Mouse (Mus musculus) lung, postnatal 36 days (tissue): Measurements from ENCODE around the gene Olfr243.
"Not testable (repeated sequence)": the region's sequence is repeated elsewhere in the genome, so short reads cannot be mapped to it uniquely, and the experiment has no call there.

Experiments used
- DNase-seq: peaks from one replicate; pipeline ENCODE4 v3.0.0; 2022; ENCODE audit warnings: mixed read lengths

The Olfr243 gene

GRCm38 (mm10) chr7:103714371-103714770 lies at the start of gene Olfr243:
Gene Olfr243 (plus strand): TSS chr7:103714671.
- no peak for DNase-seq

DNA sequence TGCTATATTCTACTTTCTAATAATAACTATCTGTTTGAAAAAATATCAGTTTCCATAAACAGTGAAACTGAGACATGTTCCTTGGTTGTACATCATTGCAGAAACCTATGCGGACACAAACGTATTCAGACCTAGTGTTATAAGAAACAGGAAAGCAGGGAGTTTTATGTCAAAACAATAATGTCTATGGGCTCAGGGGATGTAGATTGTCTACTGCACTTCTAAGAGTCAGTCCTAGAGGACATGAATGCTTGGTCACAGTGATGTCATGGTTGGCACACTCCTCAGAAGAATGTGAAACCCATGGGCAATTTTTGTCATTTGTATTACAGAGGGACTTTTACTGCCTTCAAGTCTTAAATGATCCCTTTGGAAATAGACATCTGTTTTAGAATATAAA lies 43.4 kb upstream of the Olfr243 start, which contains the start of gene Olfr624:
Gene Olfr624 (minus strand): TSS at position 101 of the 400 bp plus-strand sequence.
- DNase-seq = no peak

GRCm38 (mm10) chr7:103682420-103682819 lies 32.1 kb upstream of the Olfr243 start, which contains the start of gene Olfr625-ps1:
Gene Olfr625-ps1 (plus strand): TSS chr7:103682720.
- DNase-seq = no peak

- DNase-seq = no peak
Measured at GRCm38 (mm10) chr7:103699469-103699868, 15.0 kb upstream of the Olfr243 start.

DNA sequence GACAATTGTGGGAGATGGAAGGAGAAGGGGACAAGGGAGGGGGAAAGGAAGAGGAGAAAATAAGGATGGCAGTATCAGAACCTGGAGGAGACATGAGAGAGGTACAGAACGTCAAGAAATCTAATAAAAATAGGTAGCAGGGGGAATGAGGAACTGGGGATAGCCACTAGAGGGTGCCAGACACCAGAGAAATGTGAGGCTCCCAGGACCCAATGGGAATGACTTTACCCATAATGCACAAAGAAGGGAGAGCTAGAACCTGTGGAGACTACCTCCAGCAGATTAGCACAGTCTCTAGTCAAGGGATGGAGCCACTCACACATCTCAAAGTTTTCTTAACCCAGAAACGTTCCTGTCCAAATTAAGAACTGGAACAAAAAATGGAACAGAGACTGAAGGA lies 2.4 kb upstream of the Olfr243 start:
- no peak for DNase-seq

DNA sequence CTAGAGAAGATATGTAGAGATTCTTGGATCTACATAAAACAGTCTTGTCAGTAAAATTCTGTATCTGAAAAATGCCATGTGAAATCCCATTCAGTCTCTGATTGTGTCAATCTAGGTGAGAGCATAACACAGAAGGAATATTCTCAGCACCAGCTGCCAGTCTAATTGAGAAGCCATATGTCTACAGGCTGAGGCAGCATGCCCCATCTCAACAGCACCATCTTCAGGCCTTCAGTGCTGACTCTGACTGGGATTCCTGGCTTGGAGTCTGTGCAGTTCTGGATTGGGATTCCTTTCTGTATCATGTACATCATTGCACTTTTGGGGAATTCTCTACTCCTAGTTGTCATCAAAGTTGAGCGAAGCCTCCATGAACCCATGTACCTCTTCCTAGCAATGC lies 1.9 kb downstream of the Olfr243 start:
- DNase-seq = not testable (repeated sequence)

DNA sequence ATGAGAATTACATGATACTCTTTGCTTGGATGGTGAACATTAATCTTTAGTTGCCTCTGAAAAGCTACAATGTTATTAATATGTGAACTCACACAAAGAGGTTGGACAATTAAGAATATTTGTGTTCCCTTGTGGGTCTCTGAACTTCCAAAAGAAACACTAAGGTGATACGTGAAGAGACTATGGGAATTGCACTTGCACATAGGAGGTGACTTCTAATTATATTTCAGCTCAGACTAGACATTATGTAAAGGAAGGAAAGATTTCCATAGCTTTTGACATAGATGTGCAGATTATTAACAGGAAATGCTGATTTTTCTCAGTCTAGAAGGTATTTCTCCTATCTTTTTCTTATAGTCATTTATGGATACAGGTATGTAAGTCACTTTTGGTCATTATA lies 15.6 kb downstream of the Olfr243 start, which contains the start of gene Olfr628:
Gene Olfr628 (plus strand): TSS at position 301 of the 400 bp plus-strand sequence.
- no peak for DNase-seq

- DNase-seq = no peak
Measured at GRCm38 (mm10) chr7:103744843-103745242, 30.4 kb downstream of the Olfr243 start, which contains the start of gene Olfr629. Gene Olfr629 (minus strand): TSS chr7:103744943.

DNA sequence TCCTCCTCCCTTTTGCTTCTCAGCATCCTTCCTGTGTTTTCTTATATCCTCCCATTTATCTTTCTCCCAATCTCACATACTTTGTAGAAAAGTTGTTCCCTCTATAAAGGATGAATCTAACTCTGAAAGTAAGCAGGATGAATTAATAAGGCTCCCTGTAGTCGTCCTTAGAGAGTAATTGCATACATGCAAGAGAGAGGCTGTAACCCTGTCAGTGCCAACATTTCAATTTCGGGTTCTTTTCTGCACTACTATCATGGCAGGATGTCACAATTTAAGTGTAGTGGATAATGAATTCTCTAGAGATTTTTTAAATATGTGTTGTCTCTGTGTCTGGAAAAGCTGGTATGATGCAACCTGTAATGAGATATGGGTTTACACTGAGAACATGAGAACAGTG lies 42.8 kb downstream of the Olfr243 start, which contains the start of gene Olfr630:
Gene Olfr630 (minus strand): TSS at position 101 of the 400 bp plus-strand sequence.
- DNase-seq = no peak

GRCm38 (mm10) chr7:103762212-103762611 lies 47.7 kb downstream of the Olfr243 start:
- DNase-seq = not testable (repeated sequence)

DNA sequence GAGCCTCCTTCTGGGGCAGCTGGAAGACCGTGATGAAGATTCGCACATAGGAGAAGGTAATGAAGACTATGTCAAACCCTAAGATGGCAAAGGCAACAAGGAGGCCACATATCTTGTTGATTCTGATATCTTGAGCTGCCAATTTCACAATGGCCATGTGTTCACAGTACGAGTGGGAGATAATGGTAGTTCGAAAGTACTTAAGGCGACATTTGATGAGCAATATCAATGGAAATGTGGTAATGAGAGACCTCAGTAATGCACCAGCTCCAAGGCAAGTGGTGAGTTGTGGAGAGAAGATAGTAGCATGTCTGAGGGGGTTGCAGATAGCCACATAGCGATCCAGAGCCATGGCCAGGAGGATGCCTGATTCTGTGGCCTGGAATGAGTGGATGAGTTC lies 53.2 kb downstream of the Olfr243 start:
- DNase-seq = not testable (repeated sequence)
